Mouse (Mus musculus): Measurements from ENCODE around the gene Tpo.

The Tpo gene

GRCm38 (mm10) chr12:30132524-30132923 is at the start of gene Tpo:
Gene Tpo, minus strand, starts transcription at chr12:30132624.
- DNase-seq, result no peak

GRCm38 (mm10) chr12:30181721-30182120 is 49.3 kb upstream of the Tpo start:
- DNase-seq, result no peak

GRCm38 (mm10) chr12:30179623-30180022 is 47.2 kb upstream of the Tpo start:
- DNase-seq, result no peak

- DNase-seq, result peak; percentile 11
Observed at GRCm38 (mm10) chr12:30177966-30178365, 45.5 kb upstream of the Tpo start.

- no peak for DNase-seq
Observed at GRCm38 (mm10) chr12:30177529-30177928, 45.1 kb upstream of the Tpo start.

- no peak for DNase-seq
Observed at GRCm38 (mm10) chr12:30168491-30168890, 36.1 kb upstream of the Tpo start.

GRCm38 (mm10) chr12:30164538-30164937 is 32.1 kb upstream of the Tpo start:
- DNase-seq, result no peak

- DNase-seq, result no peak
Observed at GRCm38 (mm10) chr12:30164005-30164404, 31.6 kb upstream of the Tpo start.

- no peak for DNase-seq
Observed at GRCm38 (mm10) chr12:30161731-30162406, 29.4 kb upstream of the Tpo start.

- no peak for DNase-seq
Observed at GRCm38 (mm10) chr12:30160475-30160874, 28.1 kb upstream of the Tpo start.

GRCm38 (mm10) chr12:30159788-30160187 is 27.4 kb upstream of the Tpo start:
- DNase-seq, result no peak

- no peak for DNase-seq
Observed at GRCm38 (mm10) chr12:30154079-30154673, 21.8 kb upstream of the Tpo start.

- no peak for DNase-seq
Observed at GRCm38 (mm10) chr12:30142085-30142484, 9.7 kb upstream of the Tpo start.

- no peak for DNase-seq
Observed at GRCm38 (mm10) chr12:30129411-30129716, 3.1 kb downstream of the Tpo start.

GRCm38 (mm10) chr12:30128561-30129410 is 3.6 kb downstream of the Tpo start:
- DNase-seq, result peak; percentile 16

GRCm38 (mm10) chr12:30122347-30122746 is 10.1 kb downstream of the Tpo start:
- no peak for DNase-seq

GRCm38 (mm10) chr12:30112271-30112670 is 20.2 kb downstream of the Tpo start:
- no peak for DNase-seq

GRCm38 (mm10) chr12:30109646-30110605 is 22.5 kb downstream of the Tpo start:
- DNase-seq, result no peak

GRCm38 (mm10) chr12:30102891-30103565 is 29.4 kb downstream of the Tpo start:
- no peak for DNase-seq

GRCm38 (mm10) chr12:30092081-30092480 is 40.3 kb downstream of the Tpo start:
- peak; percentile 27 for DNase-seq

GRCm38 (mm10) chr12:30083971-30084370 is 48.5 kb downstream of the Tpo start:
- no peak for DNase-seq

GRCm38 (mm10) chr12:30077056-30077455 is 55.4 kb downstream of the Tpo start:
- DNase-seq, result no peak

Measured in cerebellum, adult 9-11 months (tissue).